Mouse (Mus musculus) kidney, embryonic 15.5 days (tissue): ENCODE data around the gene Rpl36al. TPM values are rescaled to one million over a fixed set of nuclear protein-coding genes. Genes with fewer than 3 reads are reported as not detected.

Experiments used
- ATAC-seq: fragments of 200-750 bp; cut with Nextera tagmentation; replicated peaks from 2 replicates; pipeline ENCODE4 v1.8.0; 2017; ENCODE audit warnings: moderate TSS enrichment; ENCODE audit not compliant: low FRiP score
- H3K27ac ChIP-seq: fragments of 300-500 bp; sonication (generic); 2 replicates; pipeline ENCODE4 v1.5.1; 2015; ENCODE audit warnings: mild to moderate bottlenecking, inconsistent platforms
- H3K27me3 ChIP-seq: fragments of 300-500 bp; sonication (generic); 2 replicates; pipeline ENCODE4 v1.6.1; 2015; ENCODE audit warnings: inconsistent platforms
- H3K36me3 ChIP-seq: fragments of 300-500 bp; sonication (generic); 2 replicates; pipeline ENCODE4 v1.6.1; 2015; ENCODE audit warnings: inconsistent platforms
- H3K4me1 ChIP-seq: fragments of 300-500 bp; sonication (generic); 2 replicates; pipeline ENCODE4 v1.6.1; 2015; ENCODE audit warnings: inconsistent platforms
- H3K4me2 ChIP-seq: fragments of 300-500 bp; sonication (generic); 2 replicates; pipeline ENCODE4 v1.6.1; 2015; ENCODE audit warnings: moderate library complexity, mild to moderate bottlenecking, inconsistent platforms
- H3K4me3 ChIP-seq: fragments of 300-500 bp; sonication (generic); replicated peaks from 2 replicates; pipeline ENCODE4 v1.5.1; 2015; ENCODE audit warnings: mild to moderate bottlenecking, inconsistent platforms
- H3K9ac ChIP-seq: fragments of 300-500 bp; sonication (generic); 2 replicates; pipeline ENCODE4 v1.6.1; 2015; ENCODE audit warnings: mild to moderate bottlenecking, inconsistent platforms
- H3K9me3 ChIP-seq: fragments of 300-500 bp; sonication (generic); replicated peaks from 2 replicates; pipeline ENCODE4 v1.6.1; 2016; ENCODE audit warnings: inconsistent platforms
- WGBS: fragments of 180-500 bp; shearing (Covaris S2); methylation state at CpG from one replicate; pipeline ENCODE4 v1.1.7; 2015; ENCODE audit warnings: mixed read lengths; 5-methylcytosine and 5-hydroxymethylcytosine counted together
- microRNA-seq: library from miRNA; unstranded; fragments of <30 nt; microRNA quantifications from one replicate; pipeline ENCODE4, GENCODE M21; 2016
- polyA plus RNA-seq: library from polyadenylated mRNA; unstranded; fragments of >200 nt; fragmentation: Nextera tagmentation; extraction: Ambion mirVana; gene quantifications from 2 replicates; pipeline ENCODE4 v1.2.1, GENCODE M21; 2015

Gene Rpl36al
- polyA plus RNA-seq, 1 experiment from 2014 or later, result 569 TPM

- WGBS, result 83% methylated on average over 6 of the region's 6 CpGs
- Histone ChIP-seq H3K4me3 (no peak overlapping the region), H3K9ac (no peak overlapping the region), H3K4me1 (no peaks in the 10 kb centered on the region), H3K4me2 (no peak overlapping the region), H3K27me3 (no peaks in the 10 kb centered on the region), H3K36me3 (no peaks in the 10 kb centered on the region), H3K27ac (no peak overlapping the region), H3K9me3 (no peaks in the 10 kb centered on the region)
- no peak for ATAC-seq
Observed at GRCm38 (mm10) chr12:69143460-69143859, 40.4 kb downstream of the Rpl36al start.

- no peaks in the 10 kb centered on the region for H3K27me3 ChIP-seq
- H3K9me3 ChIP-seq, result no peaks in the 10 kb centered on the region
- H3K36me3 ChIP-seq, result no peaks in the 10 kb centered on the region
- H3K27ac ChIP-seq, result no peak overlapping the region
- 89% methylated on average over 7 of the region's 7 CpGs for WGBS
- no peak for ATAC-seq
- no peak overlapping the region for H3K9ac ChIP-seq
- H3K4me3 ChIP-seq, result no peak overlapping the region
- no peak overlapping the region for H3K4me2 ChIP-seq
- no peaks in the 10 kb centered on the region for H3K4me1 ChIP-seq
Observed at GRCm38 (mm10) chr12:69139841-69140240, 44.0 kb downstream of the Rpl36al start.

- no peak for ATAC-seq
- WGBS, result 89% methylated on average over 3 of the region's 3 CpGs
- H3K4me2 ChIP-seq, result no peak overlapping the region
Observed at GRCm38 (mm10) chr12:69139201-69139600, 44.7 kb downstream of the Rpl36al start.

More at GRCm38 (mm10) chr12:69139201-69139600, 44.7 kb downstream of the Rpl36al start:
- Histone ChIP-seq H3K4me1 (no peaks in the 10 kb centered on the region), H3K27ac (no peak overlapping the region), H3K9me3 (no peaks in the 10 kb centered on the region), H3K4me3 (no peak overlapping the region), H3K9ac (no peak overlapping the region), H3K27me3 (no peaks in the 10 kb centered on the region), H3K36me3 (no peaks in the 10 kb centered on the region)

Small RNA genes within 50 kb of the gene (microRNA-seq; reads per million reads assigned to microRNA genes)
- not detected for gene Gm47287
- 0.74 reads per million for gene Gm47295

Other genes starting within 250 kb of the Rpl36al start
- 1,863 and 1,902 TPM in 2 replicates for gene Rps29, start 24.9 kb downstream of the Rpl36al start, polyA plus RNA-seq
- gene Lrr1, start 15.3 kb downstream of the Rpl36al start, polyA plus RNA-seq, result 22.6 and 26.2 TPM in 2 replicates
- gene Mgat2, start 74 bp upstream of the Rpl36al start, polyA plus RNA-seq, result 52.6 and 55.9 TPM in 2 replicates
- 33.1 and 33.6 TPM in 2 replicates for gene Gm49383, start 13.0 kb upstream of the Rpl36al start, polyA plus RNA-seq
- gene Dnaaf2, start 14.3 kb upstream of the Rpl36al start, polyA plus RNA-seq, result 9.5 and 11.2 TPM in 2 replicates
- gene Gm49384, start 20.2 kb upstream of the Rpl36al start, polyA plus RNA-seq, result 27.3 and 27.4 TPM in 2 replicates
- gene Pole2, start 44.1 kb upstream of the Rpl36al start, polyA plus RNA-seq, result 28.9 and 30.6 TPM in 2 replicates
- 4.8 and 7.5 TPM in 2 replicates for gene Klhdc1, start 57.1 kb upstream of the Rpl36al start, polyA plus RNA-seq
- gene Klhdc2, start 112.6 kb upstream of the Rpl36al start, polyA plus RNA-seq, result 150 and 151 TPM in 2 replicates
- gene Nemf, start 173.1 kb upstream of the Rpl36al start, polyA plus RNA-seq, result 87.0 and 91.6 TPM in 2 replicates
- gene Arf6, start 188.1 kb upstream of the Rpl36al start, polyA plus RNA-seq, result 45.3 and 47.0 TPM in 2 replicates
- 1.4 and 1.7 TPM in 2 replicates for gene Gm9887, start 188.4 kb upstream of the Rpl36al start, polyA plus RNA-seq